Mouse (Mus musculus) testis, adult 2 months (tissue): ENCODE data around the gene Fcho1. TPM values are rescaled to one million over a fixed set of nuclear protein-coding genes. Genes with fewer than 3 reads are reported as not detected.
"Not testable (repeated sequence)": the region's sequence is repeated elsewhere in the genome, so short reads cannot be mapped to it uniquely, and the experiment has no call there.

Source experiments
- H3K27ac ChIP-seq: fragments of 200-500 bp; 2 replicates; pipeline ENCODE4 v1.5.1; 2012; ENCODE audit warnings: low read depth, low read length; ENCODE audit not compliant: control insufficient read depth, insufficient read depth
- H3K27me3 ChIP-seq: fragments of 200-500 bp; 2 replicates; pipeline ENCODE4 v1.6.1; 2012; ENCODE audit warnings: mild to moderate bottlenecking, low read length, moderate library complexity; ENCODE audit not compliant: control insufficient read depth, insufficient read depth
- H3K36me3 ChIP-seq: fragments of 200-500 bp; 2 replicates; pipeline ENCODE4 v1.6.1; 2012; ENCODE audit warnings: mild to moderate bottlenecking, low read length; ENCODE audit not compliant: control insufficient read depth, insufficient read depth
- H3K4me1 ChIP-seq: fragments of 200-500 bp; 2 replicates; pipeline ENCODE4 v1.6.1; 2012; ENCODE audit warnings: low read length; ENCODE audit not compliant: control insufficient read depth, insufficient read depth
- H3K4me3 ChIP-seq: fragments of 200-500 bp; 2 replicates; pipeline ENCODE4 v1.5.1; 2012; ENCODE audit warnings: low read depth, mild to moderate bottlenecking, low read length, moderate library complexity, mixed read lengths; ENCODE audit not compliant: control insufficient read depth
- CTCF ChIP-seq: fragments of 200-500 bp; IDR thresholded peaks from 2 replicates; pipeline ENCODE4 v1.5.1; 2012; ENCODE audit warnings: low read depth, mild to moderate bottlenecking, inconsistent platforms, low read length, moderate library complexity; ENCODE audit not compliant: control insufficient read depth, insufficient read depth, insufficient replicate concordance
- POLR2A ChIP-seq: fragments of 200-500 bp; IDR thresholded peaks from 2 replicates; pipeline ENCODE4 v1.6.1; 2012; ENCODE audit warnings: low read depth, mild to moderate bottlenecking, inconsistent platforms, low read length, moderate library complexity; ENCODE audit not compliant: control insufficient read depth
- polyA plus RNA-seq: library from polyadenylated mRNA; depleted of rRNA; stranded (reverse); fragments of >200 nt; gene quantifications from 2 replicates; pipeline ENCODE4 v1.2.3, GENCODE M21; 2012

The Fcho1 gene
- polyA plus RNA-seq, 1 experiment = 2.2 TPM

DNA sequence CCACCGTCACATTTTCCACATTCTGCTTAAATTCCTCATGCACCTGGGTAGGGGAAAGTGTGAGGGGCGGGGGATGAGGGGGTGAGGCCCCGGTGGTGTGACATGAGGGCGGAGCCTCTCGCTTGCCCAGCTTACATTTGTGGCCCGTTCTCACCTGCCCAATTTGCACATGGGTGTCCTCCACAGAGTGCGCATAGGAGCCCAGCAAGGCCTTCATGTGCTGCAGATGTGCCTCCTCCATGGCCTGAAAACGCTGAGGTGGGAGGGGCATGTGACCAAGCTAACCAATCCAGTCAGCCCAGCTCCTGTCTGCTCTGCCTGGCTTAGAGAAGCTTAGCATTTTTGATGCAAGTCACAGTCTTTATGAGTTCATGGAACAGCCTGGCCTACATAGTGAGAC, 10.0 kb downstream of the Fcho1 start:
- Histone ChIP-seq H3K36me3 (no peaks in the 10 kb centered on the region), H3K27me3 (no peaks in the 10 kb centered on the region), H3K27ac (no peak overlapping the region), H3K4me3 (no peak overlapping the region), H3K4me1 (peaks cover 13% of the 10 kb centered on the region)
- no peak for TF ChIP-seq POLR2A
- no peak for TF ChIP-seq CTCF

DNA sequence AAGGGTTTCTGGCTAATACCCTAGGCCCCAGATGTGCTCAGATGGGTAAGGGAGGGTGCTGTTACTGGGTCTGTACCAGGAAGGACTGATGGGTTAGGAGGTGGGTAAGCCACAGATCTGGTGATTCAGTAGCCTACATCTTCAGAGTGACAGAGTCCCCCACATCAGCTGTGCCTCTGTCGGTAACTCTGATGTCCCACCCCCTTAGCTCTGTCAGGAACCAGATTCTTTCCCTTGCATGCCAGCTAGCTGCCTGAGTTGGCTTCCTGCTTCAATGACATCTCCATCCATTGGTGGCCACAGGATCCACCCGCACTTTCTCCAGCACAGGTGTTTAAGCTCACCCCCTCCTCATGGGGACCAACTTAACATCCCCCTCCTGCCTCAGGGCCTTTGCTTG, 13.9 kb downstream of the Fcho1 start:
- H3K4me3 ChIP-seq = no peak overlapping the region
- H3K36me3 ChIP-seq = no peaks in the 10 kb centered on the region
- TF ChIP-seq CTCF (no peak), POLR2A (no peak)
- no peak overlapping the region for H3K27ac ChIP-seq
- H3K4me1 ChIP-seq = peaks cover 13% of the 10 kb centered on the region
- H3K27me3 ChIP-seq = no peaks in the 10 kb centered on the region

DNA sequence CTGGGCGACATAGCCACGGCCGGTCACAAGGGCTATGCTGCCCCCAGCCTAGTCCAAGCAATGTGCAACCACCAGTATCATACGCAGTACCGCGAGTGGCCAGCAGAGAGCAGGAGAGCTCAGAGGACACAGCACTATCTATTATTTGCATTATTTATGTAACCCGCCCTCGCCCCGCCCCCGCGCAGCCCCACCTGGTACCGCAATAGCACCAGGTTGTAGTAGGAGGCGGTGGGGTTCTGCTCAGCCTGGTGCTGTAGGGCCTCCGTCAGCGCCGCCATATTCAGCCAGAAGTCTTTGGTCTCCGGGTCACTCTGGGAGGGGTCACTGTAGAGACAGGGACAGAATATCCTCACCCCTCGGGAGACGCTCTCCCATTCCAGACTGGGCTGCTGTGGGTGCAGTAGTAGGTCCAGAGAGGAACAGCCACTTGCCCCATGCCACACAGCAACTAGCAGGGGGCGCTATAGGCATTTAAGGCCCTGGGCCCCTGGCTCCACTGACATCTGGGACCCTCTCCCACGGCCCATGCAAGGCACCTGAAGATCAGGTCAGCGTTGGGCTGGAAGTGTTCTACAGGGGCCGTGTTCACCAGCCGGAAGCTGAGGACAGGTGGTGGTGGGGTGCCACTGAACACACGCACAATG, 15.6 kb downstream of the Fcho1 start:
- Histone ChIP-seq H3K36me3 (no peaks in the 10 kb centered on the region), H3K4me3 (peak overlapping the region; percentile 46), H3K4me1 (peaks cover 13% of the 10 kb centered on the region), H3K27me3 (no peaks in the 10 kb centered on the region), H3K27ac (no peak overlapping the region)
- TF ChIP-seq CTCF (peak; percentile 89; the same call in 1 of the 2 replicates), POLR2A (no peak)

DNA sequence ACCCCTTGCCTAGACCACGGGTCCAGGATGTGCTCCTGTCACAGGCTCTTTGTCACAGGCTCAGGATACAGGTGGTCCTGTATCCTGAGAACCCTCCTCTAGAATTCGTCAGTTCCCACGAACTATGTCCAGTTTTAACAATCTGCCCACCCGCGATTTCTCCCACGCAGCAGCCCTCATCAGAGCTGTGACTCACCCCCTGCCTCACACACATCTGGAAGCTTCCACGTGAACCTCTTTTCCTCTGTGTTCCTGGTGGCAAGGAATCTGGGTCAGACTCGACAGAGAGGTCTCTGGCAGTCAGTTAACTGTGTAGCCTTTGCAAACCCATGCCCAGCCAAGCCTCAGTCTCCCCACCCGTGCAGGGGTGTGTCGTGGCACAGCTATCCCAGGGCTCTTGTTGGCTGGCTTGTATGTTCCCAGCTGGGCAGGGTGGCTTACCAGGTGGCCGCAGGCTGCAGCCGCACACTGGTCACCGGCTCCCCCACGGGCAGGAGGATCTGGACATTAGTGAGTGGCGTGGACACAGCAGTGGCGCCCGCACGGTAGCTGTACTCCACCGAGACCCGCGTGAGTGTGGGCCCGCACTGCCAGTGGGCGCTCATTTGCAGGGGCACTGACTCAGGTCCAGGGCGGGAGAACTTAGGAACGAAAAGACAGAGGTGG, 16.2 kb downstream of the Fcho1 start:
- no peaks in the 10 kb centered on the region for H3K36me3 ChIP-seq
- H3K27me3 ChIP-seq = no peaks in the 10 kb centered on the region
- peaks cover 13% of the 10 kb centered on the region for H3K4me1 ChIP-seq
- no peak for TF ChIP-seq CTCF
- TF ChIP-seq POLR2A = no peak
- peak overlapping the region; percentile 46 for H3K4me3 ChIP-seq
- H3K27ac ChIP-seq = no peak overlapping the region

DNA sequence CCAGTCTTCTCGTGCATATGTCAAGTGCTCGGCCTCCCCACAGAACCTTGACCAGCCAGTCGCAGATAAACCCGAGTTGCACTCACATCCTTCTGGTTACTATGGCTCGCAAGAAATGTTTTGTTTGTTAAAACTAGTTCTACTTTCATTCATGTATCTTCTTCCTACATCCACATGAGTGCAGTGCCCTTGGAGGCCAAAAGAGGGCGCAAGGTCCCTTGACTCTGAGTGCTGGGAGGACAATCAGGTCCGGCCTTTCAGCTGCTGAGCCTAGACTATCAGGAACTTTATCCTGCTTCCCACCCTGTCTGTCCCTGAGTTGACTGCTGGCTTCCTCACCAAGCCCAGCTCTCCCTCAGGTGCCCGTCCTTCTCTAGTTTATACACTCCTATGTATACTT, 17.6 kb downstream of the Fcho1 start:
- TF ChIP-seq POLR2A (no peak), CTCF (peak; percentile 69; the same call in 1 of the 2 replicates)
- H3K36me3 ChIP-seq = no peaks in the 10 kb centered on the region
- H3K4me1 ChIP-seq = peaks cover 13% of the 10 kb centered on the region
- H3K27ac ChIP-seq = no peak overlapping the region
- no peaks in the 10 kb centered on the region for H3K27me3 ChIP-seq
- H3K4me3 ChIP-seq = no peak overlapping the region

DNA sequence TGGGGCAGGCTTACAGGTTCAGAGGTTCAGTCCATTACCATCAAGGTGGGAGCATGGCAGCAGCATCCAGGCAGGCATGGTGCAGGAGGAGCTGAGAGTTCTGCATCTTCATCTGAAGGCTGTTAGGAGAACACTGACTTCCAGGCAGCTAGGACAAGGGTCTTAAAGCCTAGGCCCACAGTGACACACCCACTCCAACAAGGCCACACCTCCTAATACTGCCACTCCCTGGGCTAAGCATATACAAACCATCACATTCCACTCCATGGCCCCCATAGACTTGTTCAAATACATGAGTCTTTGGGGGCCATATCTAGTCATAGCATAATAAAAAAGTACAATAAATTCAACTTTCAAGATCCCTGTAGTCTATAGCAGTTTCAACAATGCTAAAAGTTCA, 22.1 kb downstream of the Fcho1 start:
- H3K4me1 ChIP-seq, H3K27me3 ChIP-seq, H3K27ac ChIP-seq, H3K4me3 ChIP-seq, H3K36me3 ChIP-seq: not testable (repeated sequence)

DNA sequence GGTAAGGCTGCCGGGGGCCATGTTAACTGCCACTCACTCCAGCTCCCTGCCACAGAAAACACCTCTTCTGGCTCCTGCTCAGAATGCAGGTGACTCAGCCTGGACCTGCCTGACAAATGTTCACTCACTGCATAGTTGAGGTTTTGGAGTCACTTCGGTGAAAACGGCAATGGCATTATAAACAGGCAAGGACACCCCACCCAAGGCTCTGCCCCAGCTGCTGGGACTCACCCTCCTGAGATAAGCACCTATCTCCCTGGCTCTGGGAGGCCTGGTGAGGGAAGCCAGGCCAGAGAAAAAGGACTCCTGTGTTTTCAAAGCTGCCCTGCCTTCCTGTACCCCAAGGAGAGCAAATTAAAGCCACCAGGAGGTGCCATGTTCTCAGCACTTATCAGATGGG, 22.6 kb downstream of the Fcho1 start:
- Histone ChIP-seq H3K27ac (no peak overlapping the region), H3K4me3 (no peak overlapping the region), H3K4me1 (peaks cover 8% of the 10 kb centered on the region), H3K36me3 (no peaks in the 10 kb centered on the region), H3K27me3 (peaks cover 6% of the 10 kb centered on the region; the same call in 1 of the 2 replicates)
- TF ChIP-seq POLR2A (no peak), CTCF (no peak)
